Mouse (Mus musculus) forelimb bud, embryonic 11.5 days (tissue): ENCODE measurements around the gene Arhgef7.

Source experiments
- DNase-seq: peaks from one replicate; pipeline ENCODE4 v3.0.0-alpha.2; 2012; ENCODE audit warnings: low read depth, low spot score

Arhgef7 gene

DNA sequence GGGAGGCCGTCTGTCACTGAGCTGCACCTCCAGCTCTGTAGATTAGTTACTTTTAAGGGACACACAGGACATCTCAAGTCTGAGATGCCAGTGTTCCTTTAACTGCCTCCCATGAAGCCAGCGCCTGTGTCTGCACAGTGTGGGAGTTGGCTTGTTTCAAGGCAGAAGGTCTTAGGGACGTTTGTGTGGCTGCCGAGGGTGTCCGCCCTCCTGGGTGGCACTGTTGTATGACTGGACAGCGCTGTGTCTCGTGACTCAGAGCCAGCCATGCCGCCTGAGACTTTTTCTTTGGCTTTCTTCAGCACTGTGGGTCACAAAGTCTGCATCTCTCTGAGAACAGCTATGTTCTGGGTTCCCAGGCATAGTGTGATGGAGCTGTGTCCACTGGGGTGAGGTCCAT is 69.6 kb downstream of the Arhgef7 start:
- no peak for DNase-seq

DNA sequence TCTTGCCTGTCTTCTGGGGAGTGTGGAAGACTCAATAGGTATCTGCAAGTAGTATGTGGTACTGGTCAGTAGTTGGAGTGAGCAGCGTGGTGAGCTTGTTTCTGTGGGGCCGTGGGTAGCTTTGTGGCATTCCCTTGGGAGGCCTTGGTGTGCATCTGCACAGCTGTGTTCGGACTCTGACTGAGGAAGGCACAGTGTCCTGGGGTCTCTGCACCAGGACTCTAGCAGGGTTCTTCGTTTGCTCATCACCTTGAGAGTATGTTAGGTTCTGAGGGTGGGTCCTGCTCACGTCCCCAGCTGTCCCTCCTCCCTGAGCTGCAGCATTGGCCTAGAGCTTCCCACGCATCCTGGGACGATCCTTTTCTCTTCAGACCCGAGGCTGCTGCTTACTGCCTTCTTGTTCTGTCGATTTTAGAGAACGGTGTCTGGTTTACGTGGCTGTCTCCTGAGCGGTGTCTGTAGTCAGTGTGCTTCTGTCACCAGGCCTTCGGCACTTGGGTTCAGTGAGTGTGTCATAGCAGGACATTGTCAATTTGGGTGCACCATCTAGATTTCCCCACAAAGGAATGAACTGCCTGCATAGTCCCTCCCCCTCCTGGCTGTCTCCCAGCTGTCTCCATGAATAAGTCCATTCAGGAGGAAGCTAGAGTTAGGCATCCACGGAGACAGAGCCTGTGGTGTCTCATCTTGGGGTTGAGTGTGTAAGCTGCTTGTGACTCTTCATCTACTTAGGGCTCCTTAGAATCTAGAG is 70.4 kb downstream of the Arhgef7 start:
- DNase-seq = no peak

DNA sequence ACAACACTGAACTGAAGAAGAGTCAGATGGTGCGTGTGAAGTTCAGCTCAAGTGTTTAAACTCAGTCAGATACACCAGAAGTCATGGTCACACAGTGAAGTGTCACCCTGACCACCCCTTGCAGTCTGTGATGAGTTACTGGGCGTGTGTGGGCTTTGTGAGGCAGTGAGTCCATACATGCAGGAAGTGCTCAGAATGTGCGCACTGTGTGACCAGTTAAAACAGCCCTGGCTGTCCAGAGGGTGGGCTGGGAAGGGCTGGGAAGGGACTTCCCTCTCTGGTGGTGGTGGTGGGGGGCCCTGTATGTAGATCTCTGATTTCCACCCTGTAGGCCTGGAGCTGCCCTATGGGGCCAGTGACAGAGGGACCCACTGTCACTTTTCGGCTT is 71.0 kb downstream of the Arhgef7 start:
- DNase-seq = no peak

DNA sequence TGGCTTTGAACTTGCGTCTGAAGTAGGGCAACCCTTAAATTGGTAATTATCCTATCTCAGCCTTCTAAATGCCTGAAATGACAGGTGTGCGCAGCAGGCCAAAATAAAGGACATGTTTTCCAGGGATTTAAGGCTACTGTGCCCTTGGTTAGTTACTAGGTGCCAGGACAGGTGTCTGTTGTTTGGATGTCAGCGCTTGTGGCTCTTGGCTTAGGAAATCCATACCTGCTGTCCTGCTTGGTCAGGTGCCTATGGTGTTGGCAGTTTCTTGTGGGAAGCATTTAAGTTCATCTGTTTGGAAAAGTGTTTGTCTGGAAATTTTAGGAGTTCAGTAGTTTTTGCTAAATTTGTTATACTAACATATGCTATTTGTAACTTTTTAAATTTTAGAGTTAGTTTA is 71.6 kb downstream of the Arhgef7 start:
- DNase-seq = no peak

DNA sequence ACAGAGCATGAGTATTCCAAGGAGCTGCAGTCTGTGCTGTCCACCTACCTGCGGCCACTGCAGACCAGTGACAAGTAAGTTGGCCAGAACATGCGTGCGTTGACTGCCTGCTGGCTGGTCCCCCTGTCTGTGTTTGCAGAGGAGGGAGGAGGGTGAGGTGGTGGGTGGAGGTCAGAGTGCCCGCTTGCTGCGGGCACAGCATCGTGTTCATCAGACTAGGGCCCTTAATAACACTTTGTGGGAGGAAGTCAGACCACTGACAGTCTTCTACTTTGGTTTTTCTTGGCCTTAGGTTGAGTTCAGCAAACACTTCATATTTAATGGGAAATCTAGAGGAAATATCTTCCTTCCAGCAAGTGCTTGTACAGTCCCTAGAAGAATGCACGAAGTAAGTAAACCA is 73.0 kb downstream of the Arhgef7 start:
- no peak for DNase-seq

DNA sequence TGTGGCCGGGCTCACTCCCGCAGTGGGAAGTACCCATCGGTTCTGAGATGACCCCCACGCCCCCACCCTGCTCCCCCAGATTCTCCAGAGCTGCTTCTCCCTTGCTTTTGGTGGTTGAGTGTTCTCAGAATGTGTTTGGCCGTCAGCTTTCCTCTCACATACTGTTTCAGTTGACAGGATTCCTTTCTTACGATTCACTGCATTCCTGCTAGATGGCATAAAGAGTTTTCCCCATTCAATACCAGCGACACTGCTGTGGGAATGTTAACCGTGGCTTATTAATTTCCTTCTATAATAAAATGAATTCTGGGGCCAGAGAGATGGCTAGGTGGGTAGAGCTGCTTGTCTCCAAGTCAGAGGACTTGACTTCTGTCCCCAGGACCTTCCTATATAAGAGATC is 74.0 kb downstream of the Arhgef7 start:
- DNase-seq = no peak

DNA sequence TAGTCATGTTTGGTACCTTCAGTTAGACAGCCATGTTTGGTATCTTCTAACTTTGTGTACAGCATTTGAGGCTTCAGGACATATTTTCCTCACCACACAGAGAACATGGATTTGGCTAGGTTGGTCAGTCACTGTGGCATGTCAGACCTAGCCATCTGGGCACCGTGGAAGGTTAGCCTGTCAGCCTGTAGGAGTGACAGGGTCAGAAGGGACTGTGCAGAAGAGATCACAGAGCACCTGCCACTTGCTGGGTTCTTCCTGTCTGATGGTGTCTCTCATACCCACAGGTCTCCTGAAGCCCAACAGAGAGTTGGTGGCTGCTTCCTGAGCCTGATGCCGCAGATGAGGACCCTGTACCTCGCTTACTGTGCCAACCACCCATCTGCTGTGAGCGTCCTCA is 77.4 kb downstream of the Arhgef7 start:
- DNase-seq = no peak

DNA sequence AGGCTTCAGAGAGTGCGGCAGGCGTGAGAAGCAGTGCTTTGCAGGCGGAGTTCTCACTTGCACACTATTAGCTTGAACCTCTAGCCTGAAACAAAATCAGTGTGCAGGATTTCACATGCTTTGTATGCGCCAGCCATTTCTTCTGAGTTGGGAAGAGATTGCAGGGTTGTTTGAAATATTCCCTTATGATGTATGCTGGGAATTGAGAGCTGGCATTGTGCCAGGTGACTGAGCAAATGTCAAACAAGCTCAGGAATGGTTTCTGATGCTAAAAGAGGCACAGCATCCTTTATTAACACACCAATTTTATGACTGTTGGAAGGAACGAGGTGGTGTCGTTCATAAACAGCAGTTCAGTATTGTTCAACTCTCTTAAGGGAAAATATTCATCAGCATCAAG is 78.7 kb downstream of the Arhgef7 start:
- no peak for DNase-seq

DNA sequence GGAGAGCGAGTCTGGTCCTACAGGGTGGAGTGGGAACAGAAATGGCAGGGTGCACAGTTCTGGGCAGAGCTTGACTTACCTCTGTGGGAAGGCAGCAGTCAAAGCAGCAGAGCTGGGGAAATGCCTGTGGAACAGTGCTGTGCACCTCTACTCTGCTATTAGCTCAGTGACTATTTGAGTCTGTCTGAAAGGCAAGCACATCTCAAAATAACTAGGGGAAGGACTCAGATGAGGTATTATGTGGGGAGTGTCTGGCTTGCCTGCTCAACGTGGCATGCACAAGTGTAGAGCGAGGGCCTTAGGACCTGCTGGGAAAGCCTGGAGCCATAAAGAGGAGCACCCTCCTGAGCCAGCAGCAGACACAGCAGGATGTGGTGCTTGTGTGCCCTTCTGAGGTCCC is 79.8 kb downstream of the Arhgef7 start:
- DNase-seq = no peak

DNA sequence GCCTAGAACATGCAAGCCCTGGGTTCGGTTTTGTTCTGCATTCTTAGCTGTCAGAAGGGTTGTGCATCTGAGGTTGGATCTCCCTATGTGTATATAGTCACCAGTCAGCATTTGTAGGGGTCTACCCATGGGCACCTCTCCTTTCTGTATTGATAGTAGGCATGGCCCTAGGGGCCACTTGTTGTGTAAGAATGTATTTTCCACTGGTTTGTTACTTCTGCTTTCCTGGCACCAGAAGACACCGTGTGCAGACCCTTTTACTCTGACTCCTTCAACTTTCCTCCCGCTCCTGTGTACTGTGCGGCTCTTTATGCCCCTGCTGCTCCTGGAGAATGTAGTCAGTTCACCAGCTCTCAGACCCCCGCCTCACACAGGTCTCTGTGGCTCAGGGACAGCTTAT is 80.5 kb downstream of the Arhgef7 start:
- DNase-seq = no peak

DNA sequence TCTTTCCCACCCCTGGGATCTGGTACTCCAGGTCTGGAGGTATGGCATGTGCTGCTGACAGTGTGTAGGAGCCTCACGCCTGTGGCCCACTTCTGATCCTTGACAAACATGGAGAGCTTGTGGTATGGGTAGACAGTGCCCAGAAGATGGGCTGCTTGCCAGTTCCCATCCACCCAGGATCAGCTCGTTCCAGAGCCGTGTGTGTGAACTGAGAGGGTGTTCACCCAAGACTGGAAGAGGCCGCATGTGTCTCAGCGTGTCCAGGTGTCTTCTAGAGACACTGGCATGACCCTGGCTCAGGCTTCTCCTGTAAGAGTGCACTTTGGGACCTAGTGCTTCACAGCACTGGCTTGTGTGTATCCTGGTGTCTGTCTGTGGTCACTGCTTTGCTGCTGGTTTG is 82.9 kb downstream of the Arhgef7 start:
- DNase-seq = no peak

DNA sequence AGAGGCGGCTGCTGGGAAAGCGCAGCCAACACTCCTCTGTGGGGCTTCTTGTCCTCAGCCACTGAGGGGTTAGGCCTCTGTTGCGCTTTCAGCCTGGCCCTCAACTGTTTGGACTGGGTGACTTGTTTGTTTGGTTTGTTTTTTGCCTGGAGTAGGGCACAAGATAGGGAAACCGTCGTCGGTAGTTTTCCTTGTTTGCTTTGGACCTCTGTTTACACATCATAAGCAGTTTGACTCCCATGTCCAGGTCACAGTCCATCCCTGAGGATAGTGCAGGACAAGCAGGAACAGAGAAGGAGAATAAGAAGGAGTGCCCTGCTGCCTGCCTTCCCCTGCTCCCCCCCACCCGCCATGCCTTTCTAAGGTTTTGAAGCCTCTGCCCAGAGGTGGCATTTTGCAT is 86.3 kb downstream of the Arhgef7 start:
- no peak for DNase-seq

DNA sequence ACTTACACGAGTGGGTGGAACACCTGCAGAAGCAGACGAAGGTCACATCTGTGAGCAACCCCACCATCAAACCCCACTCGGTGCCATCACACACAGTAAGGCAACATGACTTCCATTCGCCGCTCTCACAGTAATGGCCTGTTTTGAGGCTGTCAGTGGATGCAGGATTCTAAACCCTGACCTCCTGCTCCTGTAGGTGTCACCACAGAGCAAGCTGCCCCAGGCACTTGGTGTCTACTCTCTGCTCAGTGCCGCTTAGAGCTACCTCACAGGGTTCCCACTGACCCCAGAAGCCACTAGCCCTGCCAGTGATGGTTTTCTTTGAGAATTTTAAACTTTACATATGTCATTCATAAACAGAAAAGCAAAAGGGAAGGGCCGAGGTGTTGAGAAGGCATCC is 87.7 kb downstream of the Arhgef7 start:
- DNase-seq = no peak

DNA sequence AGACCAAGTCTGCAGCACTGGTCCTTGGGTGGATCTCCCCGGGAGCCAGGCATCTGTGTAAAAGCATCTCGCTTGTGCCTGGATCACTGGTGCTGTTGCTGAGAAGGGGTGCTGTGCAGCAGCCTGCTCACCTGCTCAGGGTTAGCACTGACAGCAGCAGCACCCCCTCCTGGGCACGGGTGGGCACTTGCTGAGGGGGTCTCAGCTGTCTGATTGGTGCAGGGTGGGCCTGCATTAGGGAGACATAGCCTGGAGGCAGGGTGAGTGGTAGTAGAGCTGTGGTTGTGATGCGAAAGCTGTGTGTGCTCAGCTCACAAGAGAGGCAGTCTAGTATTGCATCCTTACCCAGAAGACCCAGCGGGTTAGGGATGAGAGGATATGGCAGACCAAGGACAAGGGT is 92.6 kb downstream of the Arhgef7 start:
- DNase-seq = no peak

DNA sequence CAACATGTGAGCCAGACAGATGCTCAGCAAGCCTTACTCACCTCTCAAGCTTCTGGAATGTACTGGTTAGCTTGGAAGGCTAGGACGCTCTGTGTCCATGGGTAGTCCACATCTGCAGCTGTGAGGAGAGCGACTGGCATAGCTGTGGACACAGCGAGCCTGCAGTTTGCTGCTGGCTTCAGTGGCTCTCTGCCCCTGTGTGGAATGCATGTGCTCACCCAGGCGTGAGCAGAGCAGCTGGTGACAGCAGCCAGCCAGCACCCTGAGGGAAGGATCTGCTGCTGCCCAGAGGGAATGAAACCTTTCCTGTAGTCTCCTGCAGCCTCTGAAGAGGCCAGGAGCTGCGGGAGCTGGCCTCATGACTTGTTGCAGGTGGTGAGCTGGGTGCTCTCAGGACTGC is 93.0 kb downstream of the Arhgef7 start:
- DNase-seq = no peak

DNA sequence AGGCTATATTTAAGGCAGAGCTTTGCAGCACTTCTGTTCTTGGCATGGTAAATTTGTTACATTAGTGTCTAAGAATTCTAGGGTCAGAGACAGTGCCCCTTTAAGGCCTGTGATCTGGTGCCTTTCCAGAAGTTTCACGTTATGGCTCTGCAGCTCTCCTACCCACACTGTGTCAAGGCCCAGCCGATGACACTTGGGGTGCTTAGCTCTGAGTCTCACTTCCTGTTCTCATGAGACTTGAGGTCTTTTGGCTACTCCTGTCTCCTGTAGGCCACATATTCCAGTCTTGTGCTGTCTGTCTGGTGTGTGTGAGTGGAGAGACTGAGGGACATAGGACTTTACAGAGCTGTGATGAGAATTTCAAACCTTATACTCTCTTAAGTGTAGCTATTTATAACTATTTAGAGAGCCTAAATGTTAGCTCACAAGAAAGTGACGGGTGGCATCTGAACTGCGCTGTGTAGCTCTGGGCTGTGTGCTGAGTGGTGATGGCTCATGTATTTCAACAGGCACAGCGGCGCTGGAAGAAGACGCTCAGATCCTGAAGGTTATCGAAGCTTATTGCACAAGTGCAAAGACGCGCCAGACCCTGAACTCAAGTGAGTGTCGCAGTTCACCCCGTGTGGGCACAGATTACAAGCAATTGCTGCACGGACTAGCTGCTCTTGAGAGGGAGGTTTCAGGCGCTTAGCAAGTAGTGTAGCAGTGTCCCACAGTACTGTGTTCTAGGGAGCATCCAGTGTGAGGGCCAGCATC is 94.1 kb downstream of the Arhgef7 start:
- no peak for DNase-seq

DNA sequence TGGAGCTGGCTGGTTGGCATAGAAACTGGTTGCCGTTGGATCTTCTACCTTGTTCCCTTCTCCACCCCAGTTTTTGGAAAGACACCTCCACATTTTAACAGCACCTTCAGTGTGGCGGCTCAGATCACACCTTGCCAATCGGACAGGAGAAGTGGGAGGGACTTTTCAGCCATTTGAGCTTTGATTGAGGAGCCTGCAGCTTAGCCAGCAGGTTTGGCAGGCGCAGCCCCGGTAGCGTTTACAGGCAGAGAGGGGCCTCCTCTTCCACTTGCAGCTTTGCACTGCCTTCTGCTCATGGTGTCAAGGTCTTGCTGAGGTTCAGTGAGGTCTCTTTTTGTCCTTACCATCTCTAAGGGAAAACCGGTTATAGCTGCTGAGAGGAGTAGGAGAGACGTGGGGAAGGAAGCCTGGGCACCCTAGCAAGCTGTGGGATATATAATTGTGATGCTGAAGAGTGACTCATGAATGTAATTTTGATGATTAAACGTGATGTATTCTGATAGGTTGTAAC is 95.1 kb downstream of the Arhgef7 start:
- DNase-seq = no peak

DNA sequence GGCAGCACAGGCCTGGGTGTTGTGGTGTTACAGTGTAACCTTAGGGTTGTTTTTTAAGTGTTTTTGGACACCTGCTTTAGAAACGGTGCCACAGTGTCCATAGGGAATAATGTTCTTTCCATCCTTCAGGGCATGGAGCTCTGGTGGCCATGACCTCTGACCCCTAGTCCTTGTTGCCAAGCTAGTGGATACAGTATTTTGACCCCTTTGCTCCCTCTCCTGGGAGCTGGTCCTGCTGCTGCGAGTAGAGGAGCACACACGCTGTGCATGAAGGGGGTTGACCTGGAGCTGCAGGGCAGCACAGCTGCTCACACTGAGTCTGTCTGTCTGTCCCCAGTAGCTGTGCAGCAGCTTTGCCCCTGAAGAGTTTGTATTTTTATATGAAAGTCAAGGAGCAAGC is 98.2 kb downstream of the Arhgef7 start:
- no peak for DNase-seq

DNA sequence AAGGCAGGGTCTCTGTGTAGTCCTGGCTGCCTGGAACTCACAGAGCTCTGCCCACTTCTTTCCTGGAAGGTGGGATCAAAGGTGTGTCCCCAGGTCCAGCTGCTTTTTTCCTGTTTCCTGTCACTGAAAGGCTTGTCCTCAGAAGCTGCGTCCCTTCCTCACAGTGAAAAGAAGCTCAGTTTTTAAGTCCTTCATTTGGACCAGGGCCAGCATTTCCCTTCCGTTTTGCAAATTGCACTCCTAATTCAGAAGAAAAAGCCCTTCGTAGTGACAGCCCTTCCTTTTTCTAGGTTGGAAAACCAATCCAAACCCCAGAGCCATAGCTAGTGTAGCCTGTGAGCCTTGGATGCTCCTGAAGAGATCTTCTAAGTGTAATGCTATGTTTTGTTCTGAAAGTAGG is 99.8 kb downstream of the Arhgef7 start:
- no peak for DNase-seq

DNA sequence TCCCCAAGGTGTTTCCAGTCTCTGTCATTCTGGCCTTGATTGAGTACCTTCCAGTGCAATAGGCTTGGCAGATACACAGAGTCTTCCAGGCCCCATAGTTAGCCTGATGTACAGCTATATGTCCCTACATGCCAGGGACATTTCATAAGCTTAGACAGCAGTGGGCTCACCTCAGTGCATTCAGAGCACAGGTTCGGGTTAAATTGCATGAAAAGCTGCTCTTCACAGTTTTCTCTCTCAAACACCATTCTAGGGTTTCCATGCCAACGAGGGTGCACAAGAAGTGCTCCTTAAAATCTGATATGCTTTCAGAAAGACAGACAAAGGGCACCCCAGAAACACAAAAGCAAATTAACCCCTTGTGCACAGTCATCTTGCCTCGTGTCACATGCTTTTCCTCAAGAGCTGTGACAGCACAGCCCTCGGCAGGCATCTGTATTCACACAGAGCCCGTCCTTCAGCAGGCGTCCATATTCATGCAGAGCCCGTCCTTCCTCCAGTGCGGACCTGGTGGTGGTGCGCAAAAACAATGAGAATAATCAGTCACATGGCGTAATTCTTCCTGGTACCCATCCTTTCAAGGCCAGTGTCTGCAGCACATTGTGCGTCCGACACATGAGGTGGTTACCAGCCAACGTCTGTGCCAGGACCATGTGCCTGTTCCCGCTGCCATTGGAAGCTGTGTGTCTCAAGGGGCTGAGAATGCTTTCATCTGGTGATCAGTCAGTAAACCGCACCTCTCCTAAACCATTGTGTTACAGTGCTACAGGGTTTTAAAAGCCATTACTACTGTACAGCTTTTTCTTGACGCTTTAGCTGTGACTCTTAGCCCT is 102.9 kb downstream of the Arhgef7 start:
- DNase-seq = no peak

DNA sequence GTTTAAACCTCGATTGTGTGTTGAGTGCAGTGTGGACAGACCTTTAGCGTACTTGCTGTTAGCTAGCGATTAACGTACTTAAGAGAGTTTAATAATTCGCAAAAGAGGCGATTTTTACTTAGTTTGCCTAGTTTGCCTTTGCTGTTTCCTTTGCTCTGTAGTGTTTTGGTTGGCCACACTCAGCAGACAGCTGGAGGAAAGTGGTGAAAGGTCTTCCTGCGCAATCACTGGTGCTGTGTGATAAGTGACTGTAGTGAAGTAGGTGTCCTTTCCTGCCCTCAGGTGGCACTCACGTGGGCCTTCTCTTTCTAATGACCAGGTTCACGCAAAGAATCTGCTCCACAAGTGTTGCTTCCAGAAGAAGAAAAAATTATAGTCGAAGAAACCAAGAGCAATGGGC is 103.7 kb downstream of the Arhgef7 start:
- DNase-seq = no peak

DNA sequence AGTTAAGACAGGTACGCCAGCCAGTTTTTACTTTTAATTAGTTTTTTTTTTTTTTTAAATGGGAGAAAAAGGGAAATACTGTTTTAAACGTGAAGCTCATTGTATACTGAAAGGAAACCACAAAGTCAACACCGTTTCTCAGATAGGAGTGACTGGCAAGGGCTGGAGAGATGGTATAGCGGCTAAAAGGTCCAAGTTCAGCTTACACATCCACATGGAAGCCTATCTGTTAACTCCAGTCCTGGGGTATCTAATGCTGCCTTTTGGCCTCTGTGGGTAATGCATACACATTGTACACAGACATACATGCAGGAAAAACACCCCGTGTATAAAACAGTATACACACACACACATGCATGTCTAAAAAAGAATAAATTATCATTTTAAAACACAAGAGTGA is 104.4 kb downstream of the Arhgef7 start:
- no peak for DNase-seq
